Mouse (Mus musculus) CH12F3 (cell line): ENCODE data around the gene 1110017D15Rik.
"Not testable (repeated sequence)": the region's sequence is repeated elsewhere in the genome, so short reads cannot be mapped to it uniquely, and the experiment has no call there.

Source experiments
- in situ Hi-C: fragments of 300-500 bp; cut with MboI; formaldehyde crosslinking; loops from 2 replicates; pipeline ENCODE4 v1.14.3; 2020; ENCODE audit warnings: low sequenced_read_pairs

1110017D15Rik gene

DNA sequence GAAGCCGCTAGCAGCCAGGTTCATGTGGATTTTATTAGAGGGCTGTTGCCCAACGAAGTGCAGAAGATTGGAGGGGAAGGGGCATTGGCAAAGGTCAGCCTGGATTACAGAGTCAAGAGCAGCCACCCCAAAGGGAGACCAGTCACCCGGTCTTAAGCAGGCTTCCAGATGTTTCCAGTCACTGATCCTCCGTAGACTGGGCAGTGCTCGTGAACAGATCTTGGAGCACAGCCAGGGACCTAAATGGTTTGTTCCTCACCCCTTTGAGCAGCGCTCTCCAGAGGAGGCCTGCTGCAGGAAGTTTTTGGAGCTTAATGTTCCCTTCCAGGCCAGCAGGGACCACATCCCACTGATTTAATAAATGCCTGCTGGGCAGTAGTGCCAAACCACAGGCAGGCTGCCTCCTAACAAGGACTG, 35.5 kb downstream of the 1110017D15Rik start:
- in situ Hi-C loops = no loop called here

DNA sequence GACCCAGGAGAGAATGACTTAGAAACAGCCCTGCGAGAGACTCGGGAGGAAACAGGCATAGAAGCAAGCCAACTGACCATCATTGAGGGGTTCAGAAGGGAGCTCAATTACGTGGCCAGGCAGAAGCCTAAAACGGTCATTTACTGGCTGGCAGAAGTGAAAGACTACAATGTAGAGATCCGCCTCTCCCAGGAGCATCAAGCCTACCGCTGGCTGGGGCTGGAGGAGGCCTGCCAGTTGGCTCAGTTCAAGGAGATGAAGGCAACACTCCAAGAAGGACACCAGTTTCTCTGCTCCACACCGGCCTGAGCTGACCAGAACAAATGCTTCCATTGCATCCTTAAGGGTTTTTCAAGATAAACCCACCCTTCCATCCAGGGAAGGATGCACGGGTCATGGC, 36.9 kb downstream of the 1110017D15Rik start:
- in situ Hi-C loops = no loop called here

DNA sequence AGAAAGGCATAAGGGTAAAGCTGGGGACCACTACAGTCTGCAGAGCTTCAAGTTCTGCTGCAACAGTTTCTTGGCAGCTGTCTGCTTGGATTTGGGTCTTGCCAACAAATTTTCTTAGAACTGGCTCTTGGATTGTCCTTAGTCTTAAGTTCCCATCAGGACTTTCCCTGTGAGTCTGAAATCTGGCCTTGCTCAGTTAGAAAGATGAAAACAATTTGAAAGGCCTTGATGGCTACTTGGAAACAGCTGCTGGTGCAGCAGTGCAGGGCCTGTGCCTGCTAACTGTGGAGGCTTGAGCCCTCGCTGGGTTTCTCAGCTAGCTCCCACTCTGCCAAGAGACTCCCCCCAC, 37.7 kb downstream of the 1110017D15Rik start:
- in situ Hi-C loops = no loop called here

- in situ Hi-C loops = no loop called here
These were observed 38.2 kb downstream of the 1110017D15Rik start for GRCm38 (mm10) chr4:41478751-41479455.

- in situ Hi-C loops = no loop called here
These were observed 39.4 kb downstream of the 1110017D15Rik start for GRCm38 (mm10) chr4:41477648-41478160.

DNA sequence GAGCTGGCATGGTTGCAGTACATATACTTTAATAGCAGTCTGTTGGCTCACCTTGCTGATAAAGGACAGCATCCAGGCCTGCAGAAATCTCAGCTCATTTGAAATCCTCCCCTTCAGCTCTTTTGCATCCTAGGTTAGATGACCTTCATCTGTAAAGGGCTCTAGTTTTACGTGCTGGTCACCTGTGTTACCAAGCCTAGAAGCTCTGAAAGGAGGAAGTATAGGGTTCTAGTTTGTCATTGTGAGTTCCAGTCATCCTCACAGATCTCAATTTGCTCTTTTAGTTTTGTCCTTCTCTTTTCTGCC, 45.8 kb downstream of the 1110017D15Rik start:
- in situ Hi-C loops = no loop called here

- in situ Hi-C loops = no loop called here
These were observed 46.3 kb downstream of the 1110017D15Rik start for GRCm38 (mm10) chr4:41470684-41471383.

DNA sequence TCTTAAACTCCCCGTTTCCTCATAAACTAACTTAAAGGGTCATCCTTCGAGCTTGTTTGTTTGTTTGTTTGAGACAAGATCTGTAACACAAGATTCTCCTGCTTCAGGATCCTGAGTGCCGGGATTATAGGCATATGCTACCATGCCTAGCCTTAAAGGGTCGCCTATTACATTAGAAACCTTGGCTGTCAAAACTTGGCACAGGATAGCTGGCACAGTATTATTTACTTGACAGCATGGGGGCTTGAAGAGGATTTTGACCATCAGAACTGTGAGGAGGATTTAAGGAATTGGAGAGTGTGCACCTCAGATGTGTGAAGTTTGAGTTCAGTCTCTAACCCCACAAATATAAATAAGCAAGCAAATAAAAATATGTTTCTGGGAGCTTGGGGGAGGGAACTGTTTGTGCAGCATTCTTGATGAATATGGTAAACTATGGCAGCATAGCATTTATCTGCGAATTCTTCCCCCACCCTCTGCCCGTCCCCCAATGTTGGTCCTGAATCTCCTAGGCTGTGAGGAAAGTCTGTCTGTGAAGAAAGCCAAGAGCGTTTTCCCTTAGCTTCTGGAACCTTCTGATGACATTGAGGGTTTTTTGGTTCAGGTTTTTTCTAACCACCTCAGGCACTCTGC, 47.0 kb downstream of the 1110017D15Rik start:
- in situ Hi-C loops = no loop called here

GRCm38 (mm10) chr4:41469199-41469598, 47.9 kb downstream of the 1110017D15Rik start:
- in situ Hi-C loops = no loop called here

GRCm38 (mm10) chr4:41468396-41469080, 48.6 kb downstream of the 1110017D15Rik start:
- in situ Hi-C loops = no loop called here

DNA sequence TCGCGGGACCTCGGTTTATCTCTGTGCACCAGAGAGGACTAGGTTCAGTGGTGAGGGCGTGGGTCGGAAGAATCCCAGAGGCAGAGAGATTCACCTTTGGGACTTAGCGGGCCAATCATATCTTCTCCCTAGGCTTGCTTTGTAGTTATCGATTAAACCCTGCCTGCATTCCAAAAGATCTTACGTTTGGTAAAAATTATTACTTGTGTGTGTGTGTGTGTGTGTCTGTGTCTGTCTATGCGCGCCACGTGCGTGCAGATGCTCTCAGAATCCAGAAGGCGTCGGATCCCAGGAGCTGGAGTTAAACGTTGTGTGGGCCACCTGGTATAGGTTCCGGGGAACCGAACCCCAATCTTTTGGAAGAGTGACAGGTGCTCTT, 51.9 kb downstream of the 1110017D15Rik start:
- in situ Hi-C loops = no loop called here

DNA sequence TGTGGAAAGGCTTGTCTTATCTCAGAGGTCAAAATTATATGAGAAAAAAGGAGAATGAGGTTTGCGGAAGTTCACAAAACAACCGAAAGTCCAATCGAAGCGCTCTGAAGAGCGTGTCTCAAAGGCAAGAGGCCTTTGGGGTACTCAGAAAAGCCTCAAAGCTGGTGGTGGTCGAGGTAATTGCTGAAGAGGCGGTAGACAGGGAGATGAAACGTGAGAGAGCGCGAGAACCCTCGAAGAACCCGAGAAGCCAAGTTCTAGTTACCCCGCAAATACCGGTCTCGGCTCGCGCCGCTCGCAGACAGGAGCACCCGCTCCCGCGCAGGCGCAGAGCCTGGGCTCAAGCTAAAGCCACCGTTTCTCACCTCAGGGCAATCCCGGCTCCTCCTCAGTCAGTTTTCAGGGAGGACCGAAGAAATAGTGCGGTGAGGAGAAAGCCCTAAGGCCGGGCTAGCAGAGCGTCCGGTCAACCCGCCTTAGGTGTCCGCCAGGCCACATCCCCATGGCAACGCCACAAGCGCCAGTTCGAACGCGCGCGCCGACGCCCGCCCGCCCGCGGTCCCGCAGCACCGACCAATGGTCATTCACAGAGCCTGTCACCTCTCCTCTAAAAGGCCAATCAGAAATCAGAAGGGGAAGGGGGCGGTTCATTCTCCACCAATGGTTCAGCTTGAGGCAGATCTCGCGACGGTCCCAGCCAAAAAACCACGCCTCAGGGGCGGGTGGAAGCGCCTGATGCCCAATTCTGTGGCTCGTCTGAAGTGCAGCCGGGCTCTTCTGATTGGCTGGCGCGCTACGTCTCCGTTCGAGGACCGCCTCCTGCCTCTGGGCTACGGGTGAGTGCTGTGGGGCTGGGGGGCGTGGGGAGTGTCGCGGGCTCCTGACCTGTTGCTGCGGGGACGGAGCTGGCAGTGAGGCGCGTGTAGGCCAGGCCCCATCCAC, 52.5 kb downstream of the 1110017D15Rik start, which contains the start of the genes Kif24 and Nudt2:
Gene Kif24, minus strand, starts transcription at position 543 of the 942 bp plus-strand sequence.
Gene Nudt2, plus strand, starts transcription at position 807 of the 942 bp plus-strand sequence.
- in situ Hi-C loops = no loop called here

DNA sequence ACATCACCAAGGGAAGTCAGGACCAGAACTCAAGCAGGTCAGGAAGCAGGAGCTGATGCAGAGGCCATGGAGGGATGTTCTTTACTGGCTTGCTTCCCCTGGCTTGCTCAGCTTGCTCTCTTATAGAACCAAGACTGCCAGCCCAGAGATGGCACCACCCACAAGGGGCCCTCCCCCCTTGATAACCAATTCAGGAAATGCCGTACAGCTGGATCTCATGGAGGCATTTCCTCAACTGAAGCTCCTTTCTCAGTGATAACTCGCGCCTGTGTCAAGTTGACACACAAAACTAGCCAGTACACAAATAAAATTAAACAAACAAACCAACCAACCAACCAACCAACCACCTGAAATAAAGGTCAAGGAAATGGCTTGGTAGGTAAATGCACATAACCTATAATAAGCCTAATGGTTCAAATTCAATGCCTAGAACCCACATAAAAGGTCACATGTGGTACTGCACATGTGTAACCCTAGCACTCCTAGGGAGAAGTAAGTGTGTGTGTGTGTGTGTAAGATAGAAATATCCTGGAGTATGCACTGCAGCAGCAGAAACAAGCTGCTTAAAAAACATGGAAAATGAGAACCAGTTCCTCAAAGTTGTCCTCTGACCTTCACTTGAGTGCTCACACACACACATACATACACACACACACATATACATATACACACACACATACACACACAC, 53.9 kb downstream of the 1110017D15Rik start:
- in situ Hi-C loops = not testable (repeated sequence)

GRCm38 (mm10) chr4:41460690-41461089, 56.4 kb downstream of the 1110017D15Rik start:
- in situ Hi-C loops = no loop called here
